Mouse (Mus musculus) bone marrow macrophage, adult 2 months (primary cell): ENCODE results near the gene Fkbp9.

Experiments
- CTCF ChIP-seq: IDR thresholded peaks from 2 replicates; pipeline ENCODE4 v1.5.1; 2012; ENCODE audit warnings: low read depth, mild to moderate bottlenecking, low read length, moderate library complexity
- POLR2A ChIP-seq: IDR thresholded peaks from 2 replicates; pipeline ENCODE4 v1.6.1; 2012; ENCODE audit warnings: mild to moderate bottlenecking, low read depth, low read length, borderline replicate concordance

DNA sequence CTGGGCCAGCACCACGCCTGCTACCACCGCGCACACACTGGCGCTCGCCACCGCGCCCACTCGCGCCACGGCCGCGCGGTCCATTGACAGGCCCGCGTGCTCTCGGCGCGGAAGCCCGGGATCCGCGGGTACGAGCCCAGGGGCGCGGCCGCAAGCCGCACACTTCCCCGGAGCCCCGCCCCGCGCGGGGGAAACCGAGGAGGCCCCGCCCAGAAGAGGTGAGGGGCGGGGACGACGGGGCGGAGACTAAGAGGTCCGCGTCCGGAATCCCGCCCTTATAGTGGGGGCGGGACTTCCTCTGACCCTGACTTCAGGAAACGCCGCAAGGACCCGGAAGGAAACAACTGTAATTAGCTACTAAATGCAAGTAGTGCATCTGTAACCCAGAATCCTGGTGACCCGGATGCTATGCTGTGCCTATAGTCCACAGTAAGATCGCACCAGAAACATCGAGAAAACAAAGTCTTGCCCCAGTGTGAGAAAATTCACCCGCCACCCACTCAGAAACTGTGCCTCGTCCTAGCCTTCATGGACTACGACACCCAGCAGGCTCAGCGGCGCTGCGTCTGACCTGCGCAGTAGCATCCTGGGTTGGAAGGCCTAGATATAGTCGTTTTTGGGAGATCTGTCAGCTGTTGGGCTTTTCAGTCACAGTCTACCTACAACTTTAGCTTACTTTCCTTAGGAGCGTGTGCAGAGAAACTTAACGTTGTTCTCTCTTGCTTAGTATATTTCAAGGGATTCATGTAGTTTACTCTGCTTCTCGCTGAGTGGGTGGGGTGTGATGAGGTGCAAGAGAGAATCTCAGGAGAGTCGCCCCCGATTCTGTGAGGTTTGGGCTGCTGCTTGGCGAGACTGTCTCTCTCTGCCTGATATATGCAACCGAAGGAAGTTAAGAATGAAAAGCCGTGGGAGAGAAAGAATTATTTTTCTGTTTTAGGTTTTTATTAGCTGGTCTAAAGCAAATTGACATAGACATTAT, 92.2 kb downstream of the Fkbp9 start, which contains the start of the genes Nt5c3 and Vmn1r4:
- TF ChIP-seq CTCF, result no peak
- TF ChIP-seq POLR2A, result no peak
